25 mouse cellular contexts compared by ENCODE assay signal in the genomic region with DNA sequence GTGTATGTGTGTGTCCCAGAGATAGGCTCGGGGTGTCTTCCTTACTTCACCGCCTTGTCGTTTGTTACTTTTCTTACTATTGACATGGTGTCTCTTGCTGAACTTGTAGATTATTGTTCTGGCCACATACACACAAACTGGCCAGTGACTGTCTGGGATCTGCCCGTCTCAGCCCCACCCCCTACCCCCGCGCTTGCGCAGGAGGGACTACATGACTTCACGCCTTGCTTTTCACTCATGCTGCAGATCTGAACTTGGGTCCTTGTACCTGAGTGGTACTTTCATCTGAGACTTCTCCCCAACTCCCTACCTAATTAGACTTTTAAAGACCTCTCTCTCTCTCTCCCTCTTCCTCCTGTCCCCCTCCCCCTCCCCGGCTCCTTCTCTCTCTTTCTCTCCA. TPM values are rescaled to one million over a fixed set of nuclear protein-coding genes. Genes with fewer than 3 reads are reported as not detected.
DNase-seq lines count a peak whose midpoint lies in the region; ATAC-seq and TF ChIP-seq lines count a peak whose summit lies in the region.
"Had no signal": no experiment of that assay in that cellular context is flagged by ENCODE, and none has a peak within 500 bp of the region (broad histone marks: within the 10 kb centered on the region; RNA-seq: fewer than 3 reads in every experiment).

No protein-coding gene starts in this region.

- no peak for TF ChIP-seq POLR2A in liver, adult 2 months (IDR thresholded peaks at IDR 0.05; ENCODE audit: extremely low read depth, insufficient read depth, low read length)

- H3K27ac ChIP-seq in liver, adult 2 months (replicated peaks; ENCODE audit: insufficient read depth, low read depth, low read length) = no peak overlapping the region
- H3K27ac ChIP-seq in liver, postnatal 0 days (ENCODE audit: low read depth) = no peak overlapping the region
- H3K27ac ChIP-seq: embryonic facial prominence, embryonic 10.5 days; embryonic facial prominence, embryonic 12.5 days; forebrain, embryonic 13.5 days; forebrain, embryonic 15.5 days had no signal

- H3K9me3 ChIP-seq in liver, postnatal 0 days (ENCODE audit: low read length) = no peaks in the 10 kb centered on the region
- H3K9me3 ChIP-seq: embryonic facial prominence, embryonic 10.5 days; embryonic facial prominence, embryonic 12.5 days; forebrain, embryonic 13.5 days; forebrain, embryonic 15.5 days had no signal

- no peak overlapping the region for H3K4me2 ChIP-seq in liver, postnatal 0 days (ENCODE audit: low read depth, low read length)
- H3K4me2 ChIP-seq: embryonic facial prominence, embryonic 12.5 days; forebrain, embryonic 13.5 days; forebrain, embryonic 15.5 days had no signal

- no peak for ATAC-seq in liver, postnatal 0 days
- ATAC-seq: activated CD4-positive, CD25-positive, alpha-beta regulatory T cell, adult 4 months; forebrain, embryonic 13.5 days; forebrain, embryonic 15.5 days; forebrain, postnatal 0 days; Patski had no signal

- H3K4me1 ChIP-seq in liver, adult 2 months (ENCODE audit: control insufficient read depth, insufficient read depth, low read length) = peaks cover 11% of the 10 kb centered on the region
- H3K4me1 ChIP-seq in liver, postnatal 0 days (ENCODE audit: insufficient read depth) = 0 out of 2 replicates have a peak, but pooled peaks cover 3% of the 10 kb centered on the region
- H3K4me1 ChIP-seq: embryonic facial prominence, embryonic 10.5 days; embryonic facial prominence, embryonic 12.5 days; forebrain, embryonic 13.5 days; forebrain, embryonic 15.5 days had no signal

- no peak for TF ChIP-seq EP300 in liver, postnatal 0 days (IDR thresholded peaks at IDR 0.05; ENCODE audit: low read depth)

- H3K4me3 ChIP-seq in liver, adult 2 months (ENCODE audit: insufficient read depth, low read depth, low read length) = no peak overlapping the region
- no peak overlapping the region for H3K4me3 ChIP-seq in liver, postnatal 0 days (ENCODE audit: low read depth, low read length)
- H3K4me3 ChIP-seq: embryonic facial prominence, embryonic 10.5 days; embryonic facial prominence, embryonic 12.5 days; forebrain, embryonic 13.5 days; forebrain, embryonic 15.5 days had no signal

- 89% methylated on average over 9 of the region's 9 CpGs for WGBS in liver, adult 2 months
- 91% methylated on average over 9 of the region's 9 CpGs for WGBS in liver, postnatal 0 days (ENCODE audit: insufficient replicate concordance)

- H3K9ac ChIP-seq in liver, adult 2 months (ENCODE audit: low read depth, low read length) = no peak overlapping the region
- H3K9ac ChIP-seq in liver, postnatal 0 days (replicated peaks) = no peak overlapping the region
- H3K9ac ChIP-seq: embryonic facial prominence, embryonic 12.5 days; forebrain, embryonic 13.5 days; forebrain, embryonic 15.5 days; forebrain, postnatal 0 days had no signal

- peaks cover 5% of the 10 kb centered on the region for H3K36me3 ChIP-seq in liver, adult 2 months (ENCODE audit: control insufficient read depth, insufficient read depth, low read length)
- no peaks in the 10 kb centered on the region for H3K36me3 ChIP-seq in liver, postnatal 0 days (replicated peaks; ENCODE audit: insufficient read depth, low read length)
- H3K36me3 ChIP-seq: embryonic facial prominence, embryonic 10.5 days; embryonic facial prominence, embryonic 12.5 days; forebrain, embryonic 15.5 days; G1E had no signal

- DNase-seq in liver, adult 2 months (ENCODE audit: extremely low read depth, low read depth, low spot score) = peak; percentile 16
- no peak for DNase-seq in liver, postnatal 0 days
- peak; percentile 74 for DNase-seq in R1 (ENCODE audit: low read depth, low spot score)
- DNase-seq in layer of hippocampus, adult 9-10 months (ENCODE audit: low spot score) = no peak
- DNase-seq in kidney, adult 8-10 months = no peak
- DNase-seq: adrenal gland, adult 8-10 months; adrenal gland, postnatal 14 days; adrenal gland, postnatal 36 days; cerebellum, adult 11-12 months; cerebellum, adult 2 months; cerebellum, adult 9-10 months; cerebellum, postnatal 10 days; cerebellum, postnatal 25 days; forebrain, postnatal 0 days had no signal

- H3K79me2 ChIP-seq in liver, adult 2 months (ENCODE audit: control insufficient read depth, insufficient read depth, low read length) = peaks cover 5% of the 10 kb centered on the region; the same call in 1 of the 2 replicates

- no peak for TF ChIP-seq CTCF in liver, adult 2 months (IDR thresholded peaks at IDR 0.05; ENCODE audit: low read depth, low read length)
- TF ChIP-seq CTCF in liver, postnatal 0 days (IDR thresholded peaks at IDR 0.05; ENCODE audit: low read depth) = no peak

- H3K27me3 ChIP-seq in liver, adult 2 months (ENCODE audit: control insufficient read depth, insufficient read depth, low read length) = no peaks in the 10 kb centered on the region
- no peaks in the 10 kb centered on the region for H3K27me3 ChIP-seq in liver, postnatal 0 days (ENCODE audit: insufficient read depth, low read length)
- H3K27me3 ChIP-seq: embryonic facial prominence, embryonic 12.5 days; forebrain, embryonic 13.5 days; forebrain, embryonic 15.5 days; Patski had no signal

RNA-seq across cellular contexts. Expression of a gene that starts 6.3 kb away (rescaled TPM):
- total RNA-seq in liver, adult 2 months (2014; rRNA removed) = 14.5 and 19.8 TPM in 2 replicates
- polyA plus RNA-seq in liver, adult 2 months (2012; rRNA removed) = 57.5 and 61.0 TPM in 2 replicates
- polyA plus RNA-seq in liver, postnatal 0 days (2015; fragmentation: Nextera tagmentation; extraction: Ambion mirVana) = 11.6 and 14.6 TPM in 2 replicates
- total RNA-seq: forebrain, postnatal 0 days had no signal
- polyA plus RNA-seq: activated CD4-positive, CD25-positive, alpha-beta regulatory T cell, adult 4 months; C2C12; embryonic facial prominence, embryonic 12.5 days; forebrain, embryonic 11.5 days; forebrain, embryonic 13.5 days; forebrain, embryonic 15.5 days; forebrain, postnatal 0 days; G1E had no signal

RNA-seq across cellular contexts. Expression of a gene that starts 32.8 kb away (rescaled TPM):
- 0.46 TPM in 1 of 2 replicates, not detected in the other for total RNA-seq in liver, adult 2 months (2014; rRNA removed)
- not detected in 2 replicates for polyA plus RNA-seq in liver, adult 2 months (2012; rRNA removed)
- polyA plus RNA-seq in liver, postnatal 0 days (2015; fragmentation: Nextera tagmentation; extraction: Ambion mirVana) = 0.13 and 0.38 TPM in 2 replicates
- polyA plus RNA-seq: G1E, Patski had no signal

RNA-seq across cellular contexts. Expression of a gene that starts 35.0 kb away (rescaled TPM):
- total RNA-seq in liver, adult 2 months (2014; rRNA removed) = 0.37 and 0.47 TPM in 2 replicates
- polyA plus RNA-seq in liver, adult 2 months (2012; rRNA removed) = 0.12 and 0.51 TPM in 2 replicates
- 235 and 247 TPM in 2 replicates for polyA plus RNA-seq in liver, postnatal 0 days (2015; fragmentation: Nextera tagmentation; extraction: Ambion mirVana)
- polyA plus RNA-seq: activated CD4-positive, CD25-positive, alpha-beta regulatory T cell, adult 4 months; C2C12; cortical plate, adult 2 months; embryonic facial prominence, embryonic 10.5 days; forebrain, embryonic 13.5 days; G1E had no signal

RNA-seq across cellular contexts. Expression of a gene that starts 38.1 kb away (rescaled TPM):
- not detected in 2 replicates for total RNA-seq in liver, adult 2 months (2014; rRNA removed)
- not detected in 2 replicates for polyA plus RNA-seq in liver, adult 2 months (2012; rRNA removed)
- polyA plus RNA-seq in liver, postnatal 0 days (2015; fragmentation: Nextera tagmentation; extraction: Ambion mirVana) = not detected in 2 replicates
- total RNA-seq: adrenal gland, adult 18-20 months; adrenal gland, postnatal 14 days; adrenal gland, postnatal 36 days; forebrain, postnatal 0 days had no signal
- polyA plus RNA-seq: C2C12; embryonic facial prominence, embryonic 10.5 days; embryonic facial prominence, embryonic 12.5 days; forebrain, embryonic 11.5 days; forebrain, embryonic 13.5 days; forebrain, embryonic 15.5 days; G1E; Patski had no signal

Comparison
In these comparisons a context has a peak if more than half of its experiments do, and no peak if none do; other contexts are left out.
1. DNase-seq: peak in liver, adult 2 months (single experiment) and R1 (single experiment); none in liver, postnatal 0 days (single experiment), layer of hippocampus, adult 9-10 months (single experiment) and kidney, adult 8-10 months (0 of 2).
2. RNA of a gene that starts 35.0 kb away (polyA plus RNA-seq): 235 to 247 TPM in liver, postnatal 0 days; 0.12 to 0.51 TPM in liver, adult 2 months; every median in the first group is over 100 times any median in the second.